Mouse (Mus musculus) c-Kit-negative CD71-positive TER-119-positive erythroid progenitor cells, embryonic 14.5 days (primary cell): ENCODE measurements around the gene Slc22a22.
"Not testable (repeated sequence)": the region's sequence is repeated elsewhere in the genome, so short reads cannot be mapped to it uniquely, and the experiment has no call there.

ENCODE experiments used
- DNase-seq: peaks from one replicate; pipeline ENCODE4 v3.0.0-alpha.2; 2013; ENCODE audit warnings: low read depth, low spot score

The Slc22a22 gene

GRCm38 (mm10) chr15:57380381-57380780, 97.0 kb downstream of the Slc22a22 start:
- DNase-seq, result no peak

GRCm38 (mm10) chr15:57366446-57366845, 111.0 kb downstream of the Slc22a22 start:
- no peak for DNase-seq

- no peak for DNase-seq
Measured at GRCm38 (mm10) chr15:57355278-57355677, 122.1 kb downstream of the Slc22a22 start.

DNA sequence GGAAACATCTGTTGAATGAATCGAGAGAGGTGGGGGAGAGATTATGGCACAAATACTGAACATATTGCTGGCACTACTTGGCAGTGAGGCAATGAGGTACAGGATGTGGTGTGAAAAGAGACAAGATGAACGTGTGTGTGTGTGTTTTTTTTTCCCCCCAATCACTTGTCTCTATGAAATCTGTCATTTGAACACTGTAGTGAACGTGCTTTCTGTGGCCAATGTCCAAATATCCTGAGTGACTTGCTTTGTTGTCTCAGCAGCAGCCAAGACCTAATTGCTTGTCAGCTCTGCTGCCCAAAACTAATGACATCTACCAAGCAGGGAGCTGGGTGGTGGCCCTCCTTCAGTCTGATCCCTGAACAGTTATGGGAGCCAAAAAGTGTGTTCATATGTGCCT, 136.9 kb downstream of the Slc22a22 start:
- DNase-seq, result no peak

DNA sequence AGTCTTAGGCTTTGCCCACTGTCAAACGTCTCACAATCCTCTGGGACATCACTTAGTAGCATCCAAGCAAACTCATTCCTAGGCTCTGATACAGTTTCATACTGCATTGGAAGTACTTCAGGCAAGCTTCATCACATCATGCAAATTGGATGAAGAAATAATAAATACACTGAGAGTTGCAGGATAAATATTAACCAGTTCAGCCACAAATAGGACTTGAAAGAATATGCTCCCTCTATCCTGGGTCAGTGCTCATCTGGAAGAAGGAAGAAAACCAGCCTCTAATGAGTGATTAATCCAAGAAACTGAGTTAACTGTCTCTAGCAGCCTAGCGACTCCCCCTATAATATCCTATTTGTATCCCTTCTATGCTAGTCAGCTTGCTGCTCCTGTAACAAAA, 146.1 kb downstream of the Slc22a22 start:
- DNase-seq, result no peak

- no peak for DNase-seq
Measured at GRCm38 (mm10) chr15:57318001-57318400, 159.4 kb downstream of the Slc22a22 start.

DNA sequence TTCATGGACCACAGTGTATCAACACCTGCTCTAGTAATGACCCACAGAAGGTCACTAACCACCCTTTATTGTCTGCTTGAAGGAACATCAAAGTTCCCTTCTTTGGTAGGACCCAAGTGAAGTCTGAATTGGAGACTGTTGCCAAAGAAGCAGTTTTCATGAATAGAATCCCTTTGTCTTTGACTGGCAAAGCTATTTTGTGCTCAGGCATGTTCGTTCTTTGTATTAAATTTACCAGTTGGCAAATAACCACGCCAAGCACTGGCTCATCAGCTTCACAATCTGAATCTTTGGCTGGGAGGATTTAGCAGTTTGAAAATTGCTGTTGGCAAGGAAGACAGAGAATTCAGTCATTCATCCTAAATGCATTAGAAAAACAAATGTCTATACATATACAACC, 160.9 kb downstream of the Slc22a22 start:
- DNase-seq, result no peak

- DNase-seq, result no peak
Measured at GRCm38 (mm10) chr15:57302710-57303109, 174.7 kb downstream of the Slc22a22 start.

DNA sequence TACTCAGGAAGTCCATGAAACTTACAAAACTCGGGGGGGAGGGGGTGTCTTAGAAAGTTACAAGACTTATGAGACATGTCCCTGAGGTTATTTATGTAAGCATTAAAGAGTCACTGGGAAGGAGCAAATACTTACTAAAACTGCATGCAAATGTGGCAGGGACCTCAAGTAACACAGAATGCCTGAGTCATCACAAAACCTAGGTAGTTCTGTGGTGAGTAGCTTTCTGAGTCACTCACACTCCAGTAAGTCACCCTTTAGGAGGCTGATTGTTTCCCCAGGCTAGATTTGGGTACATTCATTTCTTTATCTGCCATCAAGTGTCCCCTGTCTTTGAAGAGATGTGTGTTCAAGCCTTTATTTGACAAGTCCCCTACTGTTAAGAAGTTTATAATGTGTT, 198.9 kb downstream of the Slc22a22 start:
- DNase-seq, result no peak

GRCm38 (mm10) chr15:57276411-57276810, 201.0 kb downstream of the Slc22a22 start:
- no peak for DNase-seq

DNA sequence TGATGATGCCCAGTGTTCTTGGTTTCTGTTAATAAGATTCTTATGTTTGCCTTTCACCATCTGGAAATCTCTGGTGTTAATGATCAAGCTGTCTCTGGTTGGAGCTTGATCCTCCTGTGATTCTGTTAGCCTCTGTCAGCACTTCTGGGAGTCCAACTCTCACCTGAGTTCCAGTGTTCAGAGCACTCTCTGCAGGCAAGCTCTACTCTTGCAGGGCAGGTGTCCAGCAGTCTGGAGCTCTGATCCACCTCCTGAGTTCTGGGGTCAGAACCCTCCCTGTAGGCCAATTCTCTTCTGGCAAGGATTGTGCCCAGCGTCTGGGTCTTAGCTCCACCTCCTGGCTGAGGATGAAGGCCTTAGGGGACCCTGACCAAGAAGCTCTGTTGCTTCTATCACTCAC, 237.4 kb downstream of the Slc22a22 start:
- not testable (repeated sequence) for DNase-seq

GRCm38 (mm10) chr15:57230439-57230838, 247.0 kb downstream of the Slc22a22 start:
- DNase-seq, result no peak

- no peak for DNase-seq
Measured at GRCm38 (mm10) chr15:57205315-57205714, 272.1 kb downstream of the Slc22a22 start.

DNA sequence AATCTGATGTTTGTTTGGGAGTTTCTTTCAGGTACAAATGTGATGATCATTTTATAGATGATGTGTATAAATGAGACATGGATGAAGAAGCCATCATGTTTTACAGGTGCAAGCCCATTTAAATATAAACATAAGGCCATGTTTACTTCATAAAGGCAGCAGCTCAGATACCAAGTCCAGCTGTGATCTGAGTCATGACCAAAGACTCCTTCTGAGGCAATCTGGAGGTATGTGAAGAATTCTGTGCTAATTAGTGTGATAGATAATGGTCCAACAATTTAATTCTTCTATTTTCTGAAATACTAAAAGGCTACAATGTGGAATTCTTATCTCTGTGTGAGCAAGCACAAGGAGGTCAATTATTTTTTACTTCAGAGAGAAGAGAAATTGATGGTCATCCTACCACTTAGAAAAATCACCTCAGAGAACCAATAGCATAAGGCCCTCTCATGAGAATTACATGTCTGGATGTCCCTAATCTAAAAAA, 272.9 kb downstream of the Slc22a22 start:
- no peak for DNase-seq
